Mouse (Mus musculus) CH12.LX (cell line): ENCODE results near the gene Gm37419.

ENCODE experiments used
- CTCF ChIP-seq, 2 experiments: IDR thresholded peaks in 1 of 2; conservative IDR thresholded peaks in 1 of 2; 2 replicates each; pipeline ENCODE4 v1.5.1; 2011 to 2012; ENCODE audit warnings: low read depth in 2 of 2, low read length in 2 of 2, improper control_type of control experiment in 1 of 2, inconsistent platforms in 1 of 2, mild to moderate bottlenecking in 1 of 2, moderate library complexity in 1 of 2
- ELF1 ChIP-seq: IDR thresholded peaks from 2 replicates; pipeline ENCODE4 v1.6.1; 2014; ENCODE audit warnings: low read depth, mild to moderate bottlenecking, inconsistent platforms, low read length, improper control_type of control experiment
- EP300 ChIP-seq: IDR thresholded peaks from 2 replicates; pipeline ENCODE4 v1.6.1; 2011; ENCODE audit warnings: low read length, improper control_type of control experiment
- HCFC1 ChIP-seq: IDR thresholded peaks from 2 replicates; pipeline ENCODE4 v1.6.1; 2012; ENCODE audit warnings: low read depth, mild to moderate bottlenecking, inconsistent platforms, low read length, improper control_type of control experiment
- MAFK ChIP-seq: IDR thresholded peaks from 2 replicates; pipeline ENCODE4 v1.6.1; 2011; ENCODE audit warnings: low read length, improper control_type of control experiment; ENCODE audit not compliant: insufficient replicate concordance
- NRF1 ChIP-seq: IDR thresholded peaks from 2 replicates; pipeline ENCODE4 v1.6.1; 2014; ENCODE audit warnings: low read depth, mild to moderate bottlenecking, inconsistent platforms, low read length, improper control_type of control experiment, moderate library complexity
- POLR2A ChIP-seq: IDR thresholded peaks from 2 replicates; pipeline ENCODE4 v1.6.1; 2011; ENCODE audit warnings: low read depth, mild to moderate bottlenecking, improper control_type of control experiment, low read length
- RAD21 ChIP-seq: IDR thresholded peaks from 2 replicates; pipeline ENCODE4 v1.6.1; 2011; ENCODE audit warnings: low read depth, mild to moderate bottlenecking, low read length, improper control_type of control experiment, moderate library complexity
- UBTF ChIP-seq: IDR thresholded peaks from 2 replicates; pipeline ENCODE4 v1.6.1; 2012; ENCODE audit warnings: low read depth, mild to moderate bottlenecking, inconsistent platforms, low read length, improper control_type of control experiment, moderate library complexity
- USF1 ChIP-seq: IDR thresholded peaks from 2 replicates; pipeline ENCODE4 v1.6.1; 2014; ENCODE audit warnings: low read depth, mild to moderate bottlenecking, inconsistent platforms, low read length, improper control_type of control experiment
- ZC3H11A ChIP-seq: IDR thresholded peaks from 2 replicates; pipeline ENCODE4 v1.6.1; 2012; ENCODE audit warnings: low read depth, mild to moderate bottlenecking, inconsistent platforms, low read length, improper control_type of control experiment
- ZMIZ1 ChIP-seq: IDR thresholded peaks from 2 replicates; pipeline ENCODE4 v1.6.1; 2012; ENCODE audit warnings: low read depth, mild to moderate bottlenecking, inconsistent platforms, low read length, improper control_type of control experiment
- ZNF384 ChIP-seq: IDR thresholded peaks from 2 replicates; pipeline ENCODE4 v1.6.1; 2012; ENCODE audit warnings: low read depth, low read length, improper control_type of control experiment, inconsistent platforms

- TF ChIP-seq NRF1 (no peak), POLR2A (no peak), USF1 (no peak), EP300 (no peak), ZMIZ1 (no peak), CTCF (conservative IDR thresholded peaks at IDR 0.05 in 1 of 2, IDR thresholded peaks at IDR 0.05 in 1 of 2; ENCODE audit: low read depth in 2 of 2, low read length in 2 of 2) (no peak), ZC3H11A (no peak), ZNF384 (no peak), HCFC1 (no peak), MAFK (no peak), RAD21 (no peak), UBTF (no peak), ELF1 (no peak)
Measured at GRCm38 (mm10) chr16:23989209-23990160, 1.2 kb downstream of the Gm37419 start.
